ENCODE assay signal across 29 mouse cellular contexts in genomic region chr5:65539786-65540185, GRCm38 (mm10). TPM values are rescaled to one million over a fixed set of nuclear protein-coding genes. Genes with fewer than 3 reads are reported as not detected.
DNase-seq lines count a peak whose midpoint lies in the region; ATAC-seq and TF ChIP-seq lines count a peak whose summit lies in the region.
"Had no signal": no experiment of that assay in that cellular context is flagged by ENCODE, and none has a peak within 500 bp of the region (broad histone marks: within the 10 kb centered on the region; RNA-seq: fewer than 3 reads in every experiment).

No protein-coding gene starts in this region.

- in situ Hi-C loops in ES-E14 (cut with MboI; ENCODE audit: low sequenced_read_pairs in 2 of 2, unreplicated experiment in 2 of 2): no loop called here

- H3K9ac ChIP-seq in lung, embryonic 15.5 days: no peak overlapping the region
- H3K9ac ChIP-seq in ES-E14 (ENCODE audit: insufficient read depth, low read depth, low read length, poor library complexity, severe bottlenecking): no peak overlapping the region
- no peak overlapping the region for H3K9ac ChIP-seq in embryonic facial prominence, embryonic 14.5 days (ENCODE audit: low read depth, low read length)
- H3K9ac ChIP-seq in neural tube, embryonic 15.5 days (replicated peaks): no peak overlapping the region
- H3K9ac ChIP-seq: kidney, embryonic 15.5 days; midbrain, embryonic 12.5 days had no signal

- H3K36me3 ChIP-seq in lung, embryonic 15.5 days: no peaks in the 10 kb centered on the region
- no peaks in the 10 kb centered on the region; the same call in 1 of the 2 replicates for H3K36me3 ChIP-seq in ES-E14 (ENCODE audit: control insufficient read depth, insufficient read depth, low read length, poor library complexity, severe bottlenecking)
- no peaks in the 10 kb centered on the region for H3K36me3 ChIP-seq in embryonic facial prominence, embryonic 14.5 days (ENCODE audit: control insufficient read depth, insufficient read depth, low read length)
- no peaks in the 10 kb centered on the region for H3K36me3 ChIP-seq in neural tube, embryonic 15.5 days
- H3K36me3 ChIP-seq: kidney, embryonic 15.5 days; midbrain, embryonic 12.5 days had no signal

- H3K4me1 ChIP-seq in lung, embryonic 15.5 days: peaks cover 10% of the 10 kb centered on the region
- H3K4me1 ChIP-seq in lung, adult 2 months (ENCODE audit: control insufficient read depth, insufficient read depth, low read length): peaks cover 4% of the 10 kb centered on the region; the same call in 1 of the 2 replicates
- H3K4me1 ChIP-seq in ES-E14 (ENCODE audit: control insufficient read depth in 2 of 2, insufficient read depth in 2 of 2, low read length in 2 of 2, poor library complexity in 1 of 2): peaks cover 7 to 27% of the 10 kb centered on the region in 2 experiments
- H3K4me1 ChIP-seq in embryonic facial prominence, embryonic 14.5 days (ENCODE audit: control insufficient read depth, insufficient read depth, low read length): peaks cover 8% of the 10 kb centered on the region
- peaks cover 21% of the 10 kb centered on the region for H3K4me1 ChIP-seq in neural tube, embryonic 15.5 days

- H3K4me3 ChIP-seq in lung, embryonic 15.5 days: no peak overlapping the region
- no peak overlapping the region for H3K4me3 ChIP-seq in lung, adult 2 months (replicated peaks; ENCODE audit: extremely low read depth, low read depth, low read length)
- peak overlapping the region in 1 of 2 experiments; percentile 32; a peak in 1 of 4 replicates for H3K4me3 ChIP-seq in ES-E14 (ENCODE audit: insufficient read depth in 1 of 2, low read depth in 1 of 2, low read length in 2 of 2, poor library complexity in 1 of 2, severe bottlenecking in 1 of 2)
- H3K4me3 ChIP-seq in embryonic facial prominence, embryonic 14.5 days (ENCODE audit: low read depth, low read length): no peak overlapping the region
- H3K4me3 ChIP-seq in neural tube, embryonic 15.5 days (replicated peaks): no peak overlapping the region
- H3K4me3 ChIP-seq: heart, adult 2 months; kidney, embryonic 15.5 days; left cerebral cortex, adult 2 months; midbrain, embryonic 12.5 days had no signal

- 92% methylated on average over 3 of the region's 3 CpGs for WGBS in lung, embryonic 15.5 days
- 87% methylated on average over 3 of the region's 3 CpGs for WGBS in lung, adult 2 months
- WGBS in embryonic facial prominence, embryonic 14.5 days: 92% methylated on average over 3 of the region's 3 CpGs
- WGBS in neural tube, embryonic 15.5 days: 97% methylated on average over 3 of the region's 3 CpGs

- H3K27me3 ChIP-seq in lung, embryonic 15.5 days: no peaks in the 10 kb centered on the region
- no peaks in the 10 kb centered on the region for H3K27me3 ChIP-seq in embryonic facial prominence, embryonic 14.5 days (replicated peaks; ENCODE audit: control insufficient read depth, insufficient read depth, low read length)
- no peaks in the 10 kb centered on the region for H3K27me3 ChIP-seq in neural tube, embryonic 15.5 days (replicated peaks)
- H3K27me3 ChIP-seq: kidney, embryonic 15.5 days; midbrain, embryonic 12.5 days had no signal

- TF ChIP-seq CTCF in lung, adult 2 months (IDR thresholded peaks at IDR 0.05; ENCODE audit: insufficient read depth, low read length): no peak

- no peak for ATAC-seq in lung, embryonic 15.5 days (ENCODE audit: borderline replicate concordance, extremely low read depth, low FRiP score, low TSS enrichment)
- ATAC-seq in embryonic facial prominence, embryonic 14.5 days (ENCODE audit: low read depth): no peak
- no peak for ATAC-seq in neural tube, embryonic 15.5 days (ENCODE audit: low FRiP score)
- ATAC-seq: activated CD4-positive, CD25-positive, alpha-beta regulatory T cell, adult 4 months; forebrain, embryonic 14.5 days; inflammation-experienced regulatory T-cells, adult 6 months had no signal

- no peaks in the 10 kb centered on the region for H3K9me3 ChIP-seq in lung, embryonic 15.5 days
- H3K9me3 ChIP-seq in ES-E14 (ENCODE audit: control insufficient read depth, insufficient read depth, low read depth, low read length): no peaks in the 10 kb centered on the region
- H3K9me3 ChIP-seq in embryonic facial prominence, embryonic 14.5 days (ENCODE audit: control insufficient read depth, low read length): no peaks in the 10 kb centered on the region
- no peaks in the 10 kb centered on the region for H3K9me3 ChIP-seq in neural tube, embryonic 15.5 days (replicated peaks)
- H3K9me3 ChIP-seq: kidney, embryonic 15.5 days; midbrain, embryonic 12.5 days had no signal

- TF ChIP-seq POLR2A in lung, adult 2 months (IDR thresholded peaks at IDR 0.05; ENCODE audit: borderline replicate concordance, extremely low read depth, low read depth, low read length): no peak

- no peak for DNase-seq in lung, adult 2 months
- no peak for DNase-seq in ES-E14 (ENCODE audit: low read depth, low spot score)
- DNase-seq in embryonic facial prominence, embryonic 14.5 days (ENCODE audit: low spot score): no peak
- no peak for DNase-seq in cerebellum, adult 18-20 months
- DNase-seq in cerebellum, adult 8-10 months: no peak
- DNase-seq: adrenal gland, postnatal 36 days; cerebellum, adult 11-12 months; cerebellum, postnatal 36 days; gastrocnemius, postnatal 25 days; heart, adult 2 months; kidney, postnatal 4 days; layer of hippocampus, adult 9-11 months; lung, adult 18-20 months; spleen, adult 18-20 months had no signal

- H3K27ac ChIP-seq in lung, embryonic 15.5 days: no peak overlapping the region
- H3K27ac ChIP-seq in ES-E14 (ENCODE audit: insufficient read depth, low read depth, low read length, poor library complexity, severe bottlenecking): no peak overlapping the region
- H3K27ac ChIP-seq in embryonic facial prominence, embryonic 14.5 days (replicated peaks; ENCODE audit: low read depth, low read length): no peak overlapping the region
- no peak overlapping the region for H3K27ac ChIP-seq in neural tube, embryonic 15.5 days (replicated peaks)
- H3K27ac ChIP-seq: heart, adult 2 months; kidney, embryonic 15.5 days; left cerebral cortex, adult 2 months; macrophage; midbrain, embryonic 12.5 days had no signal

- 0 out of 2 replicates have a peak overlapping the region, but pooled peaks have one; percentile 50 for H3K4me2 ChIP-seq in lung, embryonic 15.5 days
- 0 out of 2 replicates have a peak overlapping the region, but pooled peaks have one; percentile 78 for H3K4me2 ChIP-seq in embryonic facial prominence, embryonic 14.5 days (ENCODE audit: low read depth, low read length)
- H3K4me2 ChIP-seq in neural tube, embryonic 15.5 days: peak overlapping the region; percentile 52; the same call in 1 of the 2 replicates

TF ChIP-seq in ES-E14, 5 proteins besides CTCF, POLR2A, EP300 and RAD21:
- peak; percentile 52; the same call in 1 of the 2 replicates for TF ChIP-seq ZNF384 (IDR thresholded peaks at IDR 0.05; ENCODE audit: low read depth, low read length)
- TF ChIP-seq CHD2 (IDR thresholded peaks at IDR 0.05; ENCODE audit: low read depth, low read length): no peak
- no peak for TF ChIP-seq ZC3H11A (IDR thresholded peaks at IDR 0.05; ENCODE audit: borderline replicate concordance, low read depth, low read length)
- TF ChIP-seq MAFK (IDR thresholded peaks at IDR 0.05; ENCODE audit: insufficient read depth, low read depth, low read length): 0 out of 2 replicates have a peak, but pooled peaks have one; percentile 21
- no peak for TF ChIP-seq HCFC1 (IDR thresholded peaks at IDR 0.05; ENCODE audit: borderline replicate concordance, insufficient read depth, low read length)

RNA-seq across cellular contexts. Expression of gene Ube2k, which starts 2.8 kb away (rescaled TPM):
- polyA plus RNA-seq in lung, embryonic 15.5 days (2015; fragmentation: Nextera tagmentation; extraction: Ambion mirVana): 165 and 167 TPM in 2 replicates
- polyA plus RNA-seq in lung, adult 2 months (2012; rRNA removed): 12.3 and 15.1 TPM in 2 replicates
- 77.1 and 101 TPM in 2 replicates for total RNA-seq in ES-E14 (2012; rRNA removed)
- 122 and 130 TPM in 2 replicates for polyA plus RNA-seq in embryonic facial prominence, embryonic 14.5 days (2014; fragmentation: Nextera tagmentation; extraction: Ambion mirVana)
- 200 and 217 TPM in 2 replicates for polyA plus RNA-seq in neural tube, embryonic 15.5 days (2015; fragmentation: Nextera tagmentation; extraction: Ambion mirVana)

RNA-seq across cellular contexts. Expression of gene Smim14, which starts 2.8 kb away (rescaled TPM):
- 99.4 and 108 TPM in 2 replicates for polyA plus RNA-seq in lung, embryonic 15.5 days (2015; fragmentation: Nextera tagmentation; extraction: Ambion mirVana)
- polyA plus RNA-seq in lung, adult 2 months (2012; rRNA removed): 137 and 157 TPM in 2 replicates
- total RNA-seq in ES-E14 (2012; rRNA removed): 18.9 and 23.5 TPM in 2 replicates
- 144 and 146 TPM in 2 replicates for polyA plus RNA-seq in embryonic facial prominence, embryonic 14.5 days (2014; fragmentation: Nextera tagmentation; extraction: Ambion mirVana)
- polyA plus RNA-seq in neural tube, embryonic 15.5 days (2015; fragmentation: Nextera tagmentation; extraction: Ambion mirVana): 187 and 197 TPM in 2 replicates

RNA-seq across cellular contexts. Expression of gene Gm43552, which starts 47.2 kb away (rescaled TPM):
- polyA plus RNA-seq in lung, embryonic 15.5 days (2015; fragmentation: Nextera tagmentation; extraction: Ambion mirVana): not detected in 2 replicates
- polyA plus RNA-seq in lung, adult 2 months (2012; rRNA removed): not detected in 2 replicates
- not detected in 2 replicates for total RNA-seq in ES-E14 (2012; rRNA removed)
- polyA plus RNA-seq in embryonic facial prominence, embryonic 14.5 days (2014; fragmentation: Nextera tagmentation; extraction: Ambion mirVana): not detected in 2 replicates
- 1.1 TPM in 1 of 2 replicates, not detected in the other for polyA plus RNA-seq in neural tube, embryonic 15.5 days (2015; fragmentation: Nextera tagmentation; extraction: Ambion mirVana)
- total RNA-seq: heart, adult 2 months; left cerebral cortex, adult 2 months had no signal
- polyA plus RNA-seq: activated CD4-positive, CD25-positive, alpha-beta regulatory T cell, adult 4 months; C2C12; erythroblast, embryonic 14.5 days; forebrain, embryonic 14.5 days; heart, adult 2 months; heart, postnatal 0 days; hindbrain, embryonic 11.5 days; inflammation-experienced regulatory T-cells, adult 6 months; kidney, embryonic 15.5 days; limb, embryonic 11.5 days; macrophage; midbrain, embryonic 12.5 days; neural tube, embryonic 14.5 days had no signal
